24 mouse cellular contexts compared by ENCODE assay signal in genomic region chr7:82396869-82397268, GRCm38 (mm10).
DNase-seq lines count a peak whose midpoint lies in the region; ATAC-seq and TF ChIP-seq lines count a peak whose summit lies in the region.
"Had no signal": no experiment of that assay in that cellular context is flagged by ENCODE, and none has a peak within 500 bp of the region (broad histone marks: within the 10 kb centered on the region; RNA-seq: fewer than 3 reads in every experiment).

No protein-coding gene starts in this region.

- H3K27me3 ChIP-seq in hindbrain, embryonic 13.5 days = no peaks in the 10 kb centered on the region
- H3K27me3 ChIP-seq in hindbrain, embryonic 10.5 days (ENCODE audit: insufficient read depth, poor library complexity, severe bottlenecking) = no peaks in the 10 kb centered on the region
- no peaks in the 10 kb centered on the region for H3K27me3 ChIP-seq in midbrain, embryonic 14.5 days (ENCODE audit: control insufficient read depth, insufficient read depth, low read length)
- no peaks in the 10 kb centered on the region for H3K27me3 ChIP-seq in midbrain, embryonic 10.5 days (ENCODE audit: low read depth, poor library complexity, severe bottlenecking)
- no peaks in the 10 kb centered on the region for H3K27me3 ChIP-seq in limb, embryonic 14.5 days (ENCODE audit: control insufficient read depth, insufficient read depth, low read length)
- H3K27me3 ChIP-seq: heart, embryonic 13.5 days; hindbrain, embryonic 12.5 days; liver, embryonic 15.5 days; stomach, embryonic 15.5 days had no signal

- H3K27ac ChIP-seq in hindbrain, embryonic 13.5 days = no peak overlapping the region
- no peak overlapping the region for H3K27ac ChIP-seq in hindbrain, embryonic 10.5 days
- no peak overlapping the region; the same call in 1 of the 2 replicates for H3K27ac ChIP-seq in midbrain, embryonic 14.5 days (replicated peaks; ENCODE audit: low read depth, low read length)
- no peak overlapping the region for H3K27ac ChIP-seq in midbrain, embryonic 10.5 days (replicated peaks)
- H3K27ac ChIP-seq in limb, embryonic 14.5 days (replicated peaks; ENCODE audit: low read depth, low read length) = 0 out of 2 replicates have a peak overlapping the region, but pooled peaks have one; percentile 69
- H3K27ac ChIP-seq: heart, adult 2 months; heart, embryonic 13.5 days; hindbrain, embryonic 12.5 days; layer of hippocampus, adult 2 months; left cerebral cortex, adult 2 months; liver, embryonic 15.5 days; stomach, embryonic 15.5 days had no signal

- peak; percentile 32; the same call in 1 of the 2 replicates for ATAC-seq in hindbrain, embryonic 13.5 days (ENCODE audit: low FRiP score)
- peak; percentile 50; the same call in 1 of the 2 replicates for ATAC-seq in midbrain, embryonic 14.5 days (ENCODE audit: low FRiP score, low TSS enrichment)
- ATAC-seq in limb, embryonic 14.5 days (ENCODE audit: low FRiP score, low read depth) = no peak

- no peak overlapping the region for H3K4me3 ChIP-seq in hindbrain, embryonic 13.5 days
- no peak overlapping the region for H3K4me3 ChIP-seq in hindbrain, embryonic 10.5 days
- no peak overlapping the region for H3K4me3 ChIP-seq in midbrain, embryonic 14.5 days (replicated peaks; ENCODE audit: low read depth, low read length)
- no peak overlapping the region for H3K4me3 ChIP-seq in midbrain, embryonic 10.5 days
- no peak overlapping the region for H3K4me3 ChIP-seq in limb, embryonic 14.5 days (replicated peaks; ENCODE audit: low read length)
- H3K4me3 ChIP-seq: erythroblast, embryonic 14.5 days; heart, adult 2 months; heart, embryonic 13.5 days; hindbrain, embryonic 12.5 days; layer of hippocampus, adult 2 months; left cerebral cortex, adult 2 months; liver, embryonic 15.5 days; stomach, embryonic 15.5 days had no signal

- H3K9ac ChIP-seq in hindbrain, embryonic 13.5 days = no peak overlapping the region
- H3K9ac ChIP-seq in midbrain, embryonic 14.5 days (replicated peaks; ENCODE audit: low read length) = no peak overlapping the region
- no peak overlapping the region for H3K9ac ChIP-seq in limb, embryonic 14.5 days (ENCODE audit: low read depth, low read length, severe bottlenecking)
- H3K9ac ChIP-seq: heart, embryonic 13.5 days; hindbrain, embryonic 12.5 days; liver, embryonic 15.5 days; lung, embryonic 14.5 days; stomach, embryonic 15.5 days had no signal

- H3K9me3 ChIP-seq in hindbrain, embryonic 13.5 days = no peaks in the 10 kb centered on the region
- no peaks in the 10 kb centered on the region for H3K9me3 ChIP-seq in hindbrain, embryonic 10.5 days
- no peaks in the 10 kb centered on the region for H3K9me3 ChIP-seq in midbrain, embryonic 14.5 days (ENCODE audit: control insufficient read depth, low read length)
- no peaks in the 10 kb centered on the region for H3K9me3 ChIP-seq in midbrain, embryonic 10.5 days (replicated peaks)
- H3K9me3 ChIP-seq in limb, embryonic 14.5 days (ENCODE audit: control insufficient read depth, low read length) = no peaks in the 10 kb centered on the region
- H3K9me3 ChIP-seq: heart, embryonic 13.5 days; hindbrain, embryonic 12.5 days; liver, embryonic 15.5 days; stomach, embryonic 15.5 days had no signal

- WGBS in hindbrain, embryonic 13.5 days = 25% methylated on average over 3 of the region's 5 CpGs
- WGBS in hindbrain, embryonic 10.5 days = 38% methylated on average over 4 of the region's 5 CpGs
- WGBS in midbrain, embryonic 14.5 days = 14% methylated on average over 5 of the region's 5 CpGs
- 69% methylated on average over 4 of the region's 5 CpGs for WGBS in midbrain, embryonic 10.5 days
- 28% methylated on average over 3 of the region's 5 CpGs for WGBS in limb, embryonic 14.5 days

- peaks cover 38% of the 10 kb centered on the region for H3K4me1 ChIP-seq in hindbrain, embryonic 13.5 days (replicated peaks)
- H3K4me1 ChIP-seq in hindbrain, embryonic 10.5 days (replicated peaks) = no peaks in the 10 kb centered on the region
- peaks cover 8% of the 10 kb centered on the region; the same call in 1 of the 2 replicates for H3K4me1 ChIP-seq in midbrain, embryonic 14.5 days (ENCODE audit: control insufficient read depth, insufficient read depth, low read length)
- H3K4me1 ChIP-seq in midbrain, embryonic 10.5 days = no peaks in the 10 kb centered on the region
- H3K4me1 ChIP-seq in limb, embryonic 14.5 days (ENCODE audit: control insufficient read depth, insufficient read depth, low read length) = peaks cover 25% of the 10 kb centered on the region
- H3K4me1 ChIP-seq: liver, embryonic 15.5 days; stomach, embryonic 15.5 days had no signal

- H3K4me2 ChIP-seq in hindbrain, embryonic 13.5 days = no peak overlapping the region
- H3K4me2 ChIP-seq in midbrain, embryonic 14.5 days (ENCODE audit: low read length) = no peak overlapping the region
- 0 out of 2 replicates have a peak overlapping the region, but pooled peaks have one; percentile 2 for H3K4me2 ChIP-seq in limb, embryonic 14.5 days (replicated peaks; ENCODE audit: low read depth, low read length, severe bottlenecking)
- H3K4me2 ChIP-seq: heart, embryonic 13.5 days; hindbrain, embryonic 12.5 days; liver, embryonic 15.5 days; lung, embryonic 14.5 days; stomach, embryonic 15.5 days had no signal

- no peak for TF ChIP-seq POLR2A in brain, embryonic 14.5 days (IDR thresholded peaks at IDR 0.05; ENCODE audit: borderline replicate concordance, extremely low read depth, insufficient read depth, insufficient read length, poor library complexity, severe bottlenecking)
- TF ChIP-seq POLR2A in limb, embryonic 14.5 days (IDR thresholded peaks at IDR 0.05; ENCODE audit: borderline replicate concordance, extremely low read depth, insufficient read depth, insufficient read length) = no peak

- no peak for DNase-seq in hindbrain, embryonic 10.5 days (ENCODE audit: low spot score)
- peak; percentile 65 for DNase-seq in midbrain, embryonic 14.5 days
- DNase-seq in midbrain, embryonic 10.5 days (ENCODE audit: low spot score) = no peak
- DNase-seq in brain, embryonic 14.5 days (ENCODE audit: low read depth) = peak; percentile 67
- DNase-seq in limb, embryonic 14.5 days (ENCODE audit: low spot score) = no peak
- DNase-seq: adrenal gland, postnatal 25 days; B cell, adult 2 months; cerebellum, adult 18-20 months; cerebellum, postnatal 10 days; heart, adult 2 months; heart, postnatal 10 days; kidney, adult 18-20 months; kidney, postnatal 36 days; lung, embryonic 14.5 days; lung, postnatal 14 days; right cerebral cortex, postnatal 25 days had no signal

- no peak for TF ChIP-seq CTCF in brain, embryonic 14.5 days (IDR thresholded peaks at IDR 0.05; ENCODE audit: borderline replicate concordance, extremely low read depth, insufficient read depth, insufficient read length)

- H3K36me3 ChIP-seq in hindbrain, embryonic 13.5 days = no peaks in the 10 kb centered on the region
- H3K36me3 ChIP-seq in hindbrain, embryonic 10.5 days = no peaks in the 10 kb centered on the region
- H3K36me3 ChIP-seq in midbrain, embryonic 14.5 days (ENCODE audit: control insufficient read depth, insufficient read depth, low read length) = no peaks in the 10 kb centered on the region
- no peaks in the 10 kb centered on the region for H3K36me3 ChIP-seq in midbrain, embryonic 10.5 days
- no peaks in the 10 kb centered on the region for H3K36me3 ChIP-seq in limb, embryonic 14.5 days (ENCODE audit: control insufficient read depth, insufficient read depth, low read length)
- H3K36me3 ChIP-seq: heart, embryonic 13.5 days; hindbrain, embryonic 12.5 days; liver, embryonic 15.5 days; stomach, embryonic 15.5 days had no signal

Comparison
In these comparisons a context has a peak if more than half of its experiments do, and no peak if none do; other contexts are left out.
1. DNase-seq: peak in midbrain, embryonic 14.5 days (single experiment) and brain, embryonic 14.5 days (single experiment); none in hindbrain, embryonic 10.5 days (single experiment), midbrain, embryonic 10.5 days (single experiment) and limb, embryonic 14.5 days (single experiment).